26 mouse cellular contexts compared by ENCODE assay signal in the genomic region with DNA sequence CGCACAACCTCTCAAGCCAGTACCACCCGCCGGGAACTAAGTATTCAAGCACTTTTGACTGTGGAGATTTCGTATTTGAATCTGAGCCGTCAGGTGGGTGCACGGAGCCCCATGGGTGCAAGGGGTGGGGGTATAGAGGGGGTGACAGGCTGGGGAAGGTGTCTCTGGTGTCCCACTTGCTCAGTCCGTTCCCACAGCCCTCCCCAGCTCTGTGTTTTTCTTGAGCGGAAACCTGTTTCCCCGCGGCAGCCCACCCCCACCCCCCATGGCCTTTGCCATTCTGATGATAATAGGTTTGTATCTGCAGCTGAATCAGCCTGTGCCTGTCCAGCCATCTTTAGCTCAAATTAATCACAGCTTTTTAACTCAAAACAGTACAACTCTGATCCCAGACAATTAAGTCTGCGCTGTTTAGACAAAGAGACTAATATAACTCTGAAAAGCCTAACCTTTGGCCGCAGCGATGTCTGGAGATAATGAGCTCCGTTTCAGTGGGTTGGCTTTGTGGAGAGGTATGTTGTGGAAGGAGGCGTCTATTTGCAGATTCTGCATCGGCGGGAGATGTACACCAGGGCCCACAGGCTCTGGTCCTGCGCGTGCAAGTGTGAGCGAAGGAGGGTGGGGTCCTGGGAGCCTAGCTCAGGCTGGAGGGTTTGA.
DNase-seq lines count a peak whose midpoint lies in the region; ATAC-seq lines count a peak whose summit lies in the region.
"Had no signal": no experiment of that assay in that cellular context is flagged by ENCODE, and none has a peak within 500 bp of the region (broad histone marks: within the 10 kb centered on the region; RNA-seq: fewer than 3 reads in every experiment).

No protein-coding gene starts in this region.

- ATAC-seq in hindbrain, embryonic 12.5 days (ENCODE audit: low FRiP score): peak; percentile 61; the same call in 1 of the 2 replicates
- ATAC-seq in hindbrain, embryonic 16.5 days: no peak
- peak; percentile 67 for ATAC-seq in forebrain, embryonic 15.5 days (replicated peaks)
- ATAC-seq: inflammation-experienced regulatory T-cells, adult 6 months; Patski had no signal

- no peaks in the 10 kb centered on the region for H3K27me3 ChIP-seq in hindbrain, embryonic 12.5 days
- no peaks in the 10 kb centered on the region for H3K27me3 ChIP-seq in hindbrain, embryonic 16.5 days (replicated peaks; ENCODE audit: control insufficient read depth, insufficient read depth, low read length)
- peaks cover 11% of the 10 kb centered on the region for H3K27me3 ChIP-seq in embryonic facial prominence, embryonic 10.5 days (replicated peaks; ENCODE audit: low read depth, poor library complexity, severe bottlenecking)
- no peaks in the 10 kb centered on the region for H3K27me3 ChIP-seq in forebrain, embryonic 15.5 days
- H3K27me3 ChIP-seq: CH12.LX; heart, embryonic 13.5 days; neural tube, embryonic 13.5 days had no signal

- peak; percentile 87 for DNase-seq in ES-CJ7 (ENCODE audit: low read depth, low spot score)
- DNase-seq in embryonic facial prominence, embryonic 10.5 days (ENCODE audit: low spot score): peak; percentile 30
- no peak for DNase-seq in kidney, postnatal 25 days
- no peak for DNase-seq in c-Kit-positive CD71-positive TER-119-positive erythroid progenitor cells, embryonic 14.5 days (ENCODE audit: low spot score)
- no peak for DNase-seq in natural killer cell, adult 2 months (ENCODE audit: low spot score in 2 of 2)
- DNase-seq: adrenal gland, postnatal 25 days; cerebellum, adult 2 months; cerebellum, postnatal 36 days; gastrocnemius, postnatal 10 days; heart, adult 11 months; heart, postnatal 36 days; kidney, adult 8-10 months; kidney, postnatal 14 days; layer of hippocampus, adult 9-11 months; lung, adult 18-20 months; lung, postnatal 36 days had no signal

- H3K4me3 ChIP-seq in hindbrain, embryonic 12.5 days: no peak overlapping the region
- H3K4me3 ChIP-seq in hindbrain, embryonic 16.5 days (ENCODE audit: low read length): no peak overlapping the region
- no peak overlapping the region for H3K4me3 ChIP-seq in embryonic facial prominence, embryonic 10.5 days
- H3K4me3 ChIP-seq in forebrain, embryonic 15.5 days: no peak overlapping the region
- H3K4me3 ChIP-seq: heart, embryonic 13.5 days; limb, embryonic 10.5 days; neural tube, embryonic 13.5 days had no signal

- WGBS in hindbrain, embryonic 12.5 days: 48% methylated on average over 20 of the region's 20 CpGs
- WGBS in hindbrain, embryonic 16.5 days: 49% methylated on average over 20 of the region's 20 CpGs
- 61% methylated on average over 20 of the region's 20 CpGs for WGBS in embryonic facial prominence, embryonic 10.5 days
- WGBS in forebrain, embryonic 15.5 days: 12% methylated on average over 20 of the region's 20 CpGs

- H3K27ac ChIP-seq in hindbrain, embryonic 12.5 days: no peak overlapping the region
- H3K27ac ChIP-seq in hindbrain, embryonic 16.5 days (ENCODE audit: low read depth, low read length): no peak overlapping the region
- H3K27ac ChIP-seq in embryonic facial prominence, embryonic 10.5 days (replicated peaks): peak overlapping the region; percentile 40; the same call in 1 of the 2 replicates
- no peak overlapping the region for H3K27ac ChIP-seq in forebrain, embryonic 15.5 days (replicated peaks)
- H3K27ac ChIP-seq: heart, embryonic 13.5 days; limb, embryonic 10.5 days; neural tube, embryonic 13.5 days had no signal

- H3K4me2 ChIP-seq in hindbrain, embryonic 12.5 days (replicated peaks): no peak overlapping the region
- H3K4me2 ChIP-seq in hindbrain, embryonic 16.5 days (ENCODE audit: low read length): no peak overlapping the region
- no peak overlapping the region for H3K4me2 ChIP-seq in forebrain, embryonic 15.5 days (replicated peaks)
- H3K4me2 ChIP-seq: heart, embryonic 13.5 days; liver, embryonic 11.5 days; neural tube, embryonic 13.5 days had no signal

- 0 out of 2 replicates have a peak, but pooled peaks cover 3% of the 10 kb centered on the region for H3K4me1 ChIP-seq in hindbrain, embryonic 12.5 days
- no peaks in the 10 kb centered on the region for H3K4me1 ChIP-seq in hindbrain, embryonic 16.5 days (ENCODE audit: control insufficient read depth, insufficient read depth, low read depth, low read length)
- H3K4me1 ChIP-seq in embryonic facial prominence, embryonic 10.5 days: peaks cover 30% of the 10 kb centered on the region
- peaks cover 23% of the 10 kb centered on the region for H3K4me1 ChIP-seq in forebrain, embryonic 15.5 days
- H3K4me1 ChIP-seq: heart, embryonic 13.5 days; neural tube, embryonic 13.5 days had no signal

- H3K9me3 ChIP-seq in hindbrain, embryonic 12.5 days (replicated peaks): no peaks in the 10 kb centered on the region
- H3K9me3 ChIP-seq in hindbrain, embryonic 16.5 days (ENCODE audit: control insufficient read depth, low read length): peaks cover 3% of the 10 kb centered on the region; the same call in 1 of the 2 replicates
- H3K9me3 ChIP-seq in embryonic facial prominence, embryonic 10.5 days: 0 out of 2 replicates have a peak, but pooled peaks cover 7% of the 10 kb centered on the region
- no peaks in the 10 kb centered on the region for H3K9me3 ChIP-seq in forebrain, embryonic 15.5 days
- H3K9me3 ChIP-seq: heart, embryonic 13.5 days; limb, embryonic 10.5 days; neural tube, embryonic 13.5 days had no signal

- no peak overlapping the region for H3K9ac ChIP-seq in hindbrain, embryonic 12.5 days
- H3K9ac ChIP-seq in hindbrain, embryonic 16.5 days (ENCODE audit: low read depth, low read length): no peak overlapping the region
- no peak overlapping the region for H3K9ac ChIP-seq in forebrain, embryonic 15.5 days (replicated peaks)
- H3K9ac ChIP-seq: heart, embryonic 13.5 days; neural tube, embryonic 13.5 days had no signal

- H3K36me3 ChIP-seq in hindbrain, embryonic 12.5 days: no peaks in the 10 kb centered on the region
- no peaks in the 10 kb centered on the region for H3K36me3 ChIP-seq in hindbrain, embryonic 16.5 days (ENCODE audit: control insufficient read depth, insufficient read depth, low read length)
- no peaks in the 10 kb centered on the region for H3K36me3 ChIP-seq in embryonic facial prominence, embryonic 10.5 days (replicated peaks)
- H3K36me3 ChIP-seq in forebrain, embryonic 15.5 days: no peaks in the 10 kb centered on the region
- H3K36me3 ChIP-seq: heart, embryonic 13.5 days; limb, embryonic 10.5 days; neural tube, embryonic 13.5 days had no signal

Comparison
In these comparisons a context has a peak if more than half of its experiments do, and no peak if none do; other contexts are left out.
1. DNase-seq: peak in ES-CJ7 (single experiment) and embryonic facial prominence, embryonic 10.5 days (single experiment); none in kidney, postnatal 25 days (0 of 2), c-Kit-positive CD71-positive TER-119-positive erythroid progenitor cells, embryonic 14.5 days (single experiment) and natural killer cell, adult 2 months (0 of 2).